Mouse (Mus musculus): ENCODE measurements around the gene Grm2.
A peak's percentile ranks its signal among the peaks of the same experiment; 100 is the strongest.

Gene Grm2

GRCm38 (mm10) chr9:106655884-106656720 lies at the start of gene Grm2:
TSS of gene Grm2 (minus strand) at chr9:106656082.
- no peak for DNase-seq (ENCODE audit: low read depth, low spot score)

GRCm38 (mm10) chr9:106692973-106693481 lies 37.1 kb upstream of the Grm2 start:
- no peak for DNase-seq (ENCODE audit: low read depth, low spot score)

GRCm38 (mm10) chr9:106688834-106689233 lies 33.0 kb upstream of the Grm2 start:
- no peak for DNase-seq (ENCODE audit: low read depth, low spot score)

GRCm38 (mm10) chr9:106686983-106687650 lies 31.2 kb upstream of the Grm2 start:
- peak; percentile 76 for DNase-seq (ENCODE audit: low read depth, low spot score)

- DNase-seq (ENCODE audit: low read depth, low spot score) = peak; percentile 82
Observed at GRCm38 (mm10) chr9:106685249-106686101, 29.6 kb upstream of the Grm2 start, which contains the start of gene Tex264. TSS of gene Tex264 (minus strand) at chr9:106685927.

- no peak for DNase-seq (ENCODE audit: low read depth, low spot score)
Observed at GRCm38 (mm10) chr9:106684918-106685248, 29.0 kb upstream of the Grm2 start.

- DNase-seq (ENCODE audit: low read depth, low spot score) = no peak
Observed at GRCm38 (mm10) chr9:106684093-106684872, 28.4 kb upstream of the Grm2 start.

GRCm38 (mm10) chr9:106681026-106681425 lies 25.1 kb upstream of the Grm2 start:
- no peak for DNase-seq (ENCODE audit: low read depth, low spot score)

GRCm38 (mm10) chr9:106678242-106678641 lies 22.4 kb upstream of the Grm2 start:
- DNase-seq (ENCODE audit: low read depth, low spot score) = no peak

GRCm38 (mm10) chr9:106677702-106678101 lies 21.8 kb upstream of the Grm2 start:
- no peak for DNase-seq (ENCODE audit: low read depth, low spot score)

GRCm38 (mm10) chr9:106676571-106676970 lies 20.7 kb upstream of the Grm2 start:
- no peak for DNase-seq (ENCODE audit: low read depth, low spot score)

GRCm38 (mm10) chr9:106675965-106676364 lies 20.1 kb upstream of the Grm2 start:
- DNase-seq (ENCODE audit: low read depth, low spot score) = no peak

- peak; percentile 78 for DNase-seq (ENCODE audit: low read depth, low spot score)
Observed at GRCm38 (mm10) chr9:106675480-106675879, 19.6 kb upstream of the Grm2 start.

- no peak for DNase-seq (ENCODE audit: low read depth, low spot score)
Observed at GRCm38 (mm10) chr9:106673860-106674259, 18.0 kb upstream of the Grm2 start.

GRCm38 (mm10) chr9:106664856-106665255 lies 9.0 kb upstream of the Grm2 start:
- no peak for DNase-seq (ENCODE audit: low read depth, low spot score)

- DNase-seq (ENCODE audit: low read depth, low spot score) = no peak
Observed at GRCm38 (mm10) chr9:106664433-106664832, 8.6 kb upstream of the Grm2 start.

- no peak for DNase-seq (ENCODE audit: low read depth, low spot score)
Observed at GRCm38 (mm10) chr9:106663200-106663599, 7.3 kb upstream of the Grm2 start.

GRCm38 (mm10) chr9:106659935-106660334 lies 4.1 kb upstream of the Grm2 start:
- no peak for DNase-seq (ENCODE audit: low read depth, low spot score)

- DNase-seq (ENCODE audit: low read depth, low spot score) = no peak
Observed at GRCm38 (mm10) chr9:106659441-106659840, 3.6 kb upstream of the Grm2 start.

GRCm38 (mm10) chr9:106657592-106657991 lies 1.7 kb upstream of the Grm2 start:
- no peak for DNase-seq (ENCODE audit: low read depth, low spot score)

GRCm38 (mm10) chr9:106656820-106657219 lies 938 bp upstream of the Grm2 start:
- no peak for DNase-seq (ENCODE audit: low read depth, low spot score)

Data from A20 (cell line).